Mouse (Mus musculus): Measurements from ENCODE around the gene Gja4.

DNA sequence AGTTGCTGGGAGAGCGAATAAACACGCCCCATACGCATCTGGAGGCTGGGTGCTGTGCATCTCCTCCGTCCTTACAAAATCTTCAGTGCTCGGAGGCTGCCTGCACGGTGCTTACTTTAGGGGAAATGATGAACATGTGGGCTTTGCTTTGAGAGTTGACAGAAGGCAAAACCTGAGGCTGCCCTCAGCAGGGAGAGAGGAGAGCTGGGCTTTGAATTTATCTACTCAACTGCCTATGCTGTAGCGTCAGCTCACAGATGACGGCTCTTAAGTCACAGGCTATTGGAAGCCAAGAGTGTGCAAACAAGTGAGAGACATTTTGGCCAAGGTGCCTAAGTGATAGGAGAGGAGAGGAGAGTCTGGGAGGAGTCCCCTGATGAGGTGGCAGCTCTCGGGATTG, 34.6 kb downstream of the Gja4 start:
- TF ChIP-seq CTCF (IDR thresholded peaks at IDR 0.05; ENCODE audit: borderline replicate concordance, insufficient read depth, low read depth, low read length) (no peak), POLR2A (IDR thresholded peaks at IDR 0.05; ENCODE audit: borderline replicate concordance, insufficient read depth, low read length) (no peak)
